Mouse (Mus musculus) large intestine, adult 2 months (tissue): ENCODE data around the gene Ubxn4. TPM values are rescaled to one million over a fixed set of nuclear protein-coding genes. Genes with fewer than 3 reads are reported as not detected.
"Not testable (repeated sequence)": the region's sequence is repeated elsewhere in the genome, so short reads cannot be mapped to it uniquely, and the experiment has no call there.

Experiments used
- DNase-seq: peaks from one replicate; pipeline ENCODE4 v3.0.0-alpha.2; 2012; ENCODE audit warnings: low read depth, low spot score
- WGBS: fragments of 180-500 bp; shearing (Covaris S2); methylation state at CpG from one replicate; pipeline ENCODE4 v1.1.7; 2018; 5-methylcytosine and 5-hydroxymethylcytosine counted together
- polyA plus RNA-seq: library from polyadenylated mRNA; depleted of rRNA; stranded (reverse); fragments of >200 nt; gene quantifications from 2 replicates; pipeline ENCODE4 v1.2.3, GENCODE M21; 2012; rRNA removed

The Ubxn4 gene
- polyA plus RNA-seq, 1 experiment: 13.7 TPM

DNA sequence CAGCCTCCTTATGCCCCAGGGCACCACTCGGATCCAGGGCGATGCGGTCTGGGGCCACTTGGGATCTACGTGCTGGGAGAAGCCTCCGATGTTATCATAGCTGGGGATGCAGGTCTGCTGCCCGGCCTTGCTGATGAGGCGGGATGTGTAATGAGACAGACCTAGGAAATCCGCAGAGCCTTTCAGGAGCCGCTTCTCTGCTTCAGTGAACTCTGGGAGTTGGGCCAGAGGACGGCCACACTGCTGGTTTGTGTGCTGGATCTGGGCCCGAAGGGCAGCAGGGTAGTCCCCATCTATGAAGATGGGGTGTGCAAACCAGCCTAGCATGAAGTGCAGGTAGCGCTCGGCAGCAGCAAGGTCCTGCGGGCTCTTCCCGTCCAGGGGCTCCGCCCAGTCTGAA lies 60.1 kb downstream of the Ubxn4 start:
- no peak for DNase-seq
- WGBS: 91% methylated on average over 16 of the region's 16 CpGs

DNA sequence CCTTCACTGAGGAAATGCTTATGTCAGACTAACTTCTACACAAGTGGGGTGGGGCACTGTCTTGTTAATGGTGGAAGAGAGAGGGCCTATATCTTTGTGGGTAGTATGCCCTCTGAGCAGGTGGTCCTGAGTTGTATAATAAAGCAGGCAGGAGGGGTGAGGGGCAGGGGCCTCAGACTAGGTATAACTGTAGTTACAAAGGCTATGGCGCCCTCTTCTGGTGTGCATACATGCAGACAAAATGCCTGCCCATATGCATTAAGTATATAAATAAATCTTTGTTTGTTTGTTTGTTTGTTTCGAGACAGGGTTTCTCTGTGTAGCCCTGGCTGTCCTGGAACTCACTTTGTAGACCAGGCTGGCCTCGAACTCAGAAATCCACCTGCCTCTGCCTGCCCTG lies 65.3 kb downstream of the Ubxn4 start:
- 77% methylated on average over 3 of the region's 3 CpGs for WGBS

GRCm38 (mm10) chr1:128314665-128315064 lies 70.9 kb downstream of the Ubxn4 start:
- DNase-seq: no peak
- 51% methylated on average over 4 of the region's 4 CpGs for WGBS

More for the DNA sequence above, 65.3 kb downstream of the Ubxn4 start:
- DNase-seq: no peak

DNA sequence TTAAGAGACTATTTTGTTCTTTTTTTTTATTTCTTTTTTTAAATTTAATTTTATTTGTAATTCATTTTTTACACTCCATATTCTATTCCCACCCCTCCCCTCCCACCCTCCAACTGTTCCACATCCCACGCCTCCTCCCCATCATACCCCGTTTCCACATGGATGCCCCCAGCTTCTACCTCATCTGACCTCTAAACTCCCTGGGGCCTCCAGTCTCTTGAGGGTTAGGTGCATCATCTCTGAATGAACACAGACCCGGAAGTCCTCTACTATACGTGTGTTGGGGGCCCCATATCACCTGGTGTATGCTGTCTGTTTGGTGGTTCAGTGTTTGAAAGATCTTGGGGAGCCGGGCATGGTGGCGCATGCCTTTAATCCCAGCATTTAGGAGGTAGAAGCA lies 75.5 kb downstream of the Ubxn4 start:
- 88% methylated on average over 6 of the region's 6 CpGs for WGBS
- DNase-seq: not testable (repeated sequence)

DNA sequence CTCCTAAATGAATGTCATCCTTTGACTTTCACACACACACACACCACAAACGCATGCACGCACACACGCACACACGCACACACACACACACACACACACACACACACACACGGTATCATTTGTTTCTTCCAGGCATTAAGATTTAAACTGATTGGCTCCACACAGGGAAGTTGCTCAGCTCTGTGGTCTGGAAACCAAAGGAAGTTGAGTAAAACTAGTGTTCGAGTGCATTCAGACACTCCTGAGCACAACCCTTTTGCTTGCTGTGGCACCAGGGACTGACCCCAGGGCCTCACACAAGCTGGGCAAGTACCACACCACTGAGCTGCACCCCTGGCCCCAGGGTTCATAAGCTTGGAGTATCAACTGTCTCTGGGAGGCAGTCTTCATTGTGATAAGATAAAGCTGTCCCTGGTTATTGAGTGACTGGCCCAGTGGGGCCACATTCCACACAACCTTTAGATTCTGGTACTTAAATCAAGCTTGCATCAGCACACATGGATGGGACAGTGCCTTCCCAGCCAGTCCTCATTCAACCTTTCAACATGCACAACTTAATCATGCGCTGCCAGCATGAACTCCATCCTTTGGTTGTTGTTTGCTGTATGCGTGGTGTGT lies 79.4 kb downstream of the Ubxn4 start:
- no peak for DNase-seq
- WGBS: 89% methylated on average over 8 of the region's 8 CpGs

- 85% methylated on average over 2 of the region's 2 CpGs for WGBS
- no peak for DNase-seq
Measured at GRCm38 (mm10) chr1:128324776-128325175, 81.0 kb downstream of the Ubxn4 start.

DNA sequence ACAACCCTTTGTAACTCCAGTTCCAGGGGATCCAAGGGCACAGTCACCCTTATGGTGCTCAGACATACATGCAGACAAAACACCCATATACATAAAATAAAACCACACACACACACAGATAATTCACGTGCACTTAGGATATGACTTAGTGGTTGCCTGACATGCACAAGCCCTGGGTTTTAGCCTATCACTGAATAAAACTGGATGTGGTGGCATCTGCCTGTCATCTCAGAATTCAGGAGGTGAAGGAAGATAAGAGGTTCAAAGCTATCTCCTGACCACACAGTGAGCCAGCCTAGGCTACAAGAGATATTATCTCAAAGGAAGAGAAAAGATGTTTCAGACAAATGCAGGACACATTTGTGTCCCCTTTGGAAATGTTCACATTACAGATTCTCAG lies 83.4 kb downstream of the Ubxn4 start:
- DNase-seq: no peak
- 76% methylated on average over 1 of the region's 1 CpGs for WGBS

DNA sequence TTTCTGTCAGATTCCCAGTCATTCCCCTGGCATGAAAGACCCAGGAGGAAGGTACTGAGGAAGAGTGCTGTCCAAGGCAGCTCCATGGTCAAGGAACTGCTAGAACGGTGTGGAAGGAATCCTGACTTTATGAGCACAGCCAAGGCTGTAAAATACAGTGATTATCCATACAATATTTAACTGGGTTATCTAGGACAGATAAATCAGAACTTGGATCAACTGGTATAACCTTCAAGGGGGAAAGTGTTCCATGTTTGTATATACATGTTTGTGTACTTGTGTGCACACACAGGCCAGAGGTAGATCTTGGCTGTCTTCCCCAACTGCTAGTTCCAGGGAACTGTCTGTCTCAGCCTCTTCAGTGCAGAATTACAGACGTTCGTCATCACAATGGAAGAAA lies 84.5 kb downstream of the Ubxn4 start, which contains the start of gene Lct:
Gene Lct, minus strand, starts transcription at position 101 of the 400 bp plus-strand sequence.
- WGBS: 57% methylated on average over 3 of the region's 3 CpGs
- DNase-seq: no peak

Other genes starting within 250 kb of the Ubxn4 start
- gene Zranb3, start 140.9 kb upstream of the Ubxn4 start, polyA plus RNA-seq: 1.1 and 1.4 TPM in 2 replicates
- gene R3hdm1, start 140.7 kb upstream of the Ubxn4 start, polyA plus RNA-seq: 11.1 and 18.8 TPM in 2 replicates
- gene Lct, start 84.4 kb downstream of the Ubxn4 start, polyA plus RNA-seq: 12.1 and 201 TPM in 2 replicates
- 23.5 and 29.0 TPM in 2 replicates for gene Mcm6, start 115.7 kb downstream of the Ubxn4 start, polyA plus RNA-seq
- 9.5 and 10.3 TPM in 2 replicates for gene Dars, start 173.4 kb downstream of the Ubxn4 start, polyA plus RNA-seq